ENCODE assay signal across 8 mouse cellular contexts in genomic region chr13:112993531-112994152, GRCm38 (mm10). TPM values are rescaled to one million over a fixed set of nuclear protein-coding genes. Genes with fewer than 3 reads are reported as not detected.
DNase-seq lines count a peak whose midpoint lies in the region; ATAC-seq and TF ChIP-seq lines count a peak whose summit lies in the region.

TSS of gene Mcidas (plus strand) at chr13:112993845.

- 0 out of 2 replicates have a peak, but pooled peaks have one; percentile 5 for ATAC-seq in heart, postnatal 0 days (ENCODE audit: insufficient read depth, low read depth)
- ATAC-seq in limb, embryonic 13.5 days (ENCODE audit: low FRiP score, low read depth): no peak
- ATAC-seq in midbrain, postnatal 0 days (ENCODE audit: low FRiP score): peak; percentile 17; the same call in 1 of the 2 replicates

- H3K4me1 ChIP-seq in heart, postnatal 0 days (ENCODE audit: control insufficient read depth, insufficient read depth): peaks cover 16% of the 10 kb centered on the region
- H3K4me1 ChIP-seq in limb, embryonic 13.5 days: peaks cover 40% of the 10 kb centered on the region
- peaks cover 5% of the 10 kb centered on the region; the same call in 1 of the 2 replicates for H3K4me1 ChIP-seq in midbrain, postnatal 0 days (ENCODE audit: insufficient read depth, low read length)

- H3K4me3 ChIP-seq in layer of hippocampus, adult 2 months: peak within 1 kb of the TSS; percentile 57
- H3K4me3 ChIP-seq in heart, postnatal 0 days (ENCODE audit: low read depth, low read length): peak within 1 kb of the TSS; percentile 46
- peak within 1 kb of the TSS; percentile 46 for H3K4me3 ChIP-seq in limb, embryonic 13.5 days
- H3K4me3 ChIP-seq in midbrain, postnatal 0 days (ENCODE audit: low read depth, low read length): peak within 1 kb of the TSS; percentile 45

- under 1% methylated on average over 56 of the region's 63 CpGs for WGBS in heart, postnatal 0 days
- under 1% methylated on average over 63 of the region's 63 CpGs for WGBS in limb, embryonic 13.5 days
- 0% methylated on average over 61 of the region's 63 CpGs for WGBS in midbrain, postnatal 0 days

- TF ChIP-seq EP300 in heart, postnatal 0 days (IDR thresholded peaks at IDR 0.05; ENCODE audit: low read depth): no peak

- no peaks in the 10 kb centered on the region for H3K36me3 ChIP-seq in heart, postnatal 0 days (replicated peaks; ENCODE audit: control insufficient read depth, insufficient read depth, low read length)
- H3K36me3 ChIP-seq in limb, embryonic 13.5 days: no peaks in the 10 kb centered on the region
- no peaks in the 10 kb centered on the region for H3K36me3 ChIP-seq in midbrain, postnatal 0 days (ENCODE audit: insufficient read depth, low read length)

- H3K9me3 ChIP-seq in heart, postnatal 0 days (replicated peaks; ENCODE audit: control insufficient read depth, low read length): no peaks in the 10 kb centered on the region
- no peaks in the 10 kb centered on the region for H3K9me3 ChIP-seq in limb, embryonic 13.5 days
- no peaks in the 10 kb centered on the region for H3K9me3 ChIP-seq in midbrain, postnatal 0 days (ENCODE audit: low read length)

- DNase-seq in layer of hippocampus, adult 2 months (ENCODE audit: low spot score in 2 of 2): peak in 1 of 2 experiments; percentile 11
- DNase-seq in layer of hippocampus, adult 11-12 months (ENCODE audit: low spot score): no peak
- DNase-seq in cerebellum, postnatal 14 days: peak; percentile 55 to 60
- DNase-seq in heart, postnatal 0 days (ENCODE audit: low spot score): no peak
- no peak for DNase-seq in midbrain, postnatal 0 days (ENCODE audit: low spot score)
- no peak for DNase-seq in ovary, postnatal 14 days (ENCODE audit: low spot score)
- DNase-seq in c-Kit-positive CD71-positive TER-119-positive erythroid progenitor cells, embryonic 14.5 days (ENCODE audit: low spot score): no peak

- H3K9ac ChIP-seq in heart, postnatal 0 days (replicated peaks; ENCODE audit: low read depth, low read length): no peak within 1 kb of the TSS
- peak within 1 kb of the TSS; percentile 48 for H3K9ac ChIP-seq in limb, embryonic 13.5 days
- peak within 1 kb of the TSS; percentile 52 for H3K9ac ChIP-seq in midbrain, postnatal 0 days (replicated peaks; ENCODE audit: low read length, poor library complexity, severe bottlenecking)

- H3K27ac ChIP-seq in layer of hippocampus, adult 2 months: peak within 1 kb of the TSS; percentile 28; the same call in 1 of the 2 replicates
- no peak within 1 kb of the TSS for H3K27ac ChIP-seq in heart, postnatal 0 days (ENCODE audit: low read depth)
- no peak within 1 kb of the TSS for H3K27ac ChIP-seq in limb, embryonic 13.5 days
- H3K27ac ChIP-seq in midbrain, postnatal 0 days (ENCODE audit: low read depth, low read length): no peak within 1 kb of the TSS

- H3K27me3 ChIP-seq in heart, postnatal 0 days (ENCODE audit: control insufficient read depth, insufficient read depth, low read length): peaks cover 93% of the 10 kb centered on the region
- peaks cover 95% of the 10 kb centered on the region for H3K27me3 ChIP-seq in limb, embryonic 13.5 days
- H3K27me3 ChIP-seq in midbrain, postnatal 0 days (ENCODE audit: insufficient read depth, low read length): peaks cover 79% of the 10 kb centered on the region

- TF ChIP-seq CTCF in layer of hippocampus, adult 2 months (conservative IDR thresholded peaks at IDR 0.05): no peak
- TF ChIP-seq CTCF in heart, postnatal 0 days (IDR thresholded peaks at IDR 0.05; ENCODE audit: low read depth): no peak
- TF ChIP-seq CTCF in midbrain, postnatal 0 days (IDR thresholded peaks at IDR 0.05): no peak

- peak within 1 kb of the TSS; percentile 67 for H3K4me2 ChIP-seq in heart, postnatal 0 days (ENCODE audit: low read depth, low read length)
- H3K4me2 ChIP-seq in limb, embryonic 13.5 days (replicated peaks): peak within 1 kb of the TSS; percentile 78
- peak within 1 kb of the TSS; percentile 74 for H3K4me2 ChIP-seq in midbrain, postnatal 0 days (ENCODE audit: low read depth, low read length, poor library complexity, severe bottlenecking)

RNA-seq across cellular contexts. Expression of gene Mcidas, which starts in this region (rescaled TPM):
- total RNA-seq in layer of hippocampus, adult 2 months (2021): under 1 TPM; 0.25 to 0.74 TPM
- total RNA-seq in heart, postnatal 0 days (2014; rRNA removed; ENCODE audit: low replicate concordance): not detected in 2 replicates
- 0.08 TPM in 1 of 2 replicates, not detected in the other for polyA plus RNA-seq in heart, postnatal 0 days (2015; fragmentation: Nextera tagmentation; extraction: Ambion mirVana)
- polyA plus RNA-seq in limb, embryonic 13.5 days (2015; fragmentation: Nextera tagmentation; extraction: Ambion mirVana): not detected in 2 replicates
- total RNA-seq in midbrain, postnatal 0 days (2014; rRNA removed): 0.77 and 1.4 TPM in 2 replicates
- 0.38 and 0.81 TPM in 2 replicates for polyA plus RNA-seq in midbrain, postnatal 0 days (2015; fragmentation: Nextera tagmentation; extraction: Ambion mirVana)

Comparison
In these comparisons a context has a peak if more than half of its experiments do, and no peak if none do; other contexts are left out.
1. Peak in ATAC-seq, H3K4me3 ChIP-seq and H3K4me2 ChIP-seq in heart, postnatal 0 days; RNA of the gene not detected or under 1 TPM.
2. DNase-seq: peak in cerebellum, postnatal 14 days (2 of 2); none in layer of hippocampus, adult 11-12 months (single experiment), heart, postnatal 0 days (single experiment), midbrain, postnatal 0 days (single experiment), ovary, postnatal 14 days (single experiment) and c-Kit-positive CD71-positive TER-119-positive erythroid progenitor cells, embryonic 14.5 days (single experiment).
3. Peak in every context shown above with its lines, with median percentiles within 50 percentile points of each other: H3K4me3 ChIP-seq and H3K4me2 ChIP-seq.